Mouse (Mus musculus) heart, postnatal 0 days (tissue): ENCODE results near the gene Scfd2. TPM values are rescaled to one million over a fixed set of nuclear protein-coding genes. Genes with fewer than 3 reads are reported as not detected.

Experiments used
- ATAC-seq: fragments of 200-750 bp; cut with Nextera tagmentation; 2 replicates; pipeline ENCODE4 v1.8.0; 2017; ENCODE audit warnings: low read depth, moderate number of reproducible peaks, moderate library complexity; ENCODE audit not compliant: insufficient read depth
- DNase-seq: peaks from one replicate; pipeline ENCODE4 v3.0.0-alpha.2; 2016; ENCODE audit warnings: low spot score
- H3K27ac ChIP-seq: fragments of 300-500 bp; sonication (generic); 2 replicates; pipeline ENCODE4 v1.5.1; 2014; ENCODE audit warnings: low read depth, mild to moderate bottlenecking
- H3K27me3 ChIP-seq: fragments of 300-500 bp; sonication (generic); 2 replicates; pipeline ENCODE4 v1.6.1; 2014; ENCODE audit warnings: low read length, mixed read lengths; ENCODE audit not compliant: control insufficient read depth, insufficient read depth
- H3K36me3 ChIP-seq: fragments of 300-500 bp; sonication (generic); replicated peaks from 2 replicates; pipeline ENCODE4 v1.6.1; 2014; ENCODE audit warnings: low read length, mixed read lengths; ENCODE audit not compliant: control insufficient read depth, insufficient read depth
- H3K4me1 ChIP-seq: fragments of 300-500 bp; sonication (generic); 2 replicates; pipeline ENCODE4 v1.6.1; 2014; ENCODE audit warnings: antibody characterized with exemption; ENCODE audit not compliant: control insufficient read depth, insufficient read depth
- H3K4me2 ChIP-seq: fragments of 300-500 bp; sonication (generic); 2 replicates; pipeline ENCODE4 v1.6.1; 2014; ENCODE audit warnings: low read depth, mild to moderate bottlenecking, low read length, moderate library complexity
- H3K4me3 ChIP-seq: fragments of 300-500 bp; sonication (generic); 2 replicates; pipeline ENCODE4 v1.5.1; 2014; ENCODE audit warnings: low read depth, low read length
- H3K9ac ChIP-seq: fragments of 300-500 bp; sonication (generic); replicated peaks from 2 replicates; pipeline ENCODE4 v1.6.1; 2014; ENCODE audit warnings: low read depth, low read length, mixed read lengths
- H3K9me3 ChIP-seq: fragments of 300-500 bp; sonication (generic); replicated peaks from 2 replicates; pipeline ENCODE4 v1.6.1; 2016; ENCODE audit warnings: low read length; ENCODE audit not compliant: control insufficient read depth
- CTCF ChIP-seq: IDR thresholded peaks from 2 replicates; pipeline ENCODE4 v1.5.1; 2016; ENCODE audit warnings: antibody characterized with exemption, control low read depth, low read depth
- EP300 ChIP-seq: IDR thresholded peaks from 2 replicates; pipeline ENCODE4 v1.6.1; 2016; ENCODE audit warnings: antibody characterized with exemption, low read depth
- WGBS: fragments of 180-500 bp; shearing (Covaris S2); extraction: QIAGEN DNeasy Blood & Tissue Kit; methylation state at CpG from one replicate; pipeline ENCODE4 v1.1.7; 2014; 5-methylcytosine and 5-hydroxymethylcytosine counted together
- polyA plus RNA-seq: library from polyadenylated mRNA; unstranded; fragments of >200 nt; fragmentation: Nextera tagmentation; extraction: Ambion mirVana; gene quantifications from 2 replicates; pipeline ENCODE4 v1.2.1, GENCODE M21; 2015
- total RNA-seq: library from RNA; depleted of rRNA; stranded (reverse); fragments of >200 nt; gene quantifications from 2 replicates; pipeline ENCODE4 v1.2.3, GENCODE M21; 2014; ENCODE audit warnings: low replicate concordance

Gene Scfd2
- total and polyA plus RNA-seq, 2 experiments from 2014 or later, result 14.2 to 24.3 TPM

- no peak overlapping the region for H3K9ac ChIP-seq
- no peak for DNase-seq
- H3K4me3 ChIP-seq, result no peak overlapping the region
- no peak for ATAC-seq
- H3K36me3 ChIP-seq, result no peaks in the 10 kb centered on the region
- H3K27me3 ChIP-seq, result no peaks in the 10 kb centered on the region
- H3K4me1 ChIP-seq, result peaks cover 38% of the 10 kb centered on the region
- H3K4me2 ChIP-seq, result no peak overlapping the region
- no peaks in the 10 kb centered on the region for H3K9me3 ChIP-seq
- WGBS, result 52% methylated on average over 6 of the region's 6 CpGs
- 0 out of 2 replicates have a peak overlapping the region, but pooled peaks have one; percentile 18 for H3K27ac ChIP-seq
- no peak for TF ChIP-seq CTCF
- TF ChIP-seq EP300, result no peak
Observed at GRCm38 (mm10) chr5:74163141-74163540, 368.4 kb downstream of the Scfd2 start.

GRCm38 (mm10) chr5:74162013-74162412 is 369.5 kb downstream of the Scfd2 start:
- WGBS, result 47% methylated on average over 3 of the region's 3 CpGs

GRCm38 (mm10) chr5:74161297-74161926 is 370.1 kb downstream of the Scfd2 start:
- Histone ChIP-seq H3K9ac (no peak overlapping the region), H3K36me3 (no peaks in the 10 kb centered on the region), H3K4me3 (peak overlapping the region; percentile 3; the same call in 1 of the 2 replicates), H3K27ac (peak overlapping the region; percentile 80), H3K27me3 (no peaks in the 10 kb centered on the region), H3K9me3 (no peaks in the 10 kb centered on the region), H3K4me2 (peak overlapping the region; percentile 45), H3K4me1 (peaks cover 38% of the 10 kb centered on the region)
- DNase-seq, result peak; percentile 73
- peak; percentile 82 for TF ChIP-seq EP300
- no peak for TF ChIP-seq CTCF
- peak; percentile 91 for ATAC-seq
- 4% methylated on average over 15 of the region's 15 CpGs for WGBS

More at GRCm38 (mm10) chr5:74162013-74162412, 369.5 kb downstream of the Scfd2 start:
- no peaks in the 10 kb centered on the region for H3K9me3 ChIP-seq
- ATAC-seq (no peak), DNase-seq (no peak)
- H3K4me1 ChIP-seq, result peaks cover 38% of the 10 kb centered on the region
- H3K36me3 ChIP-seq, result no peaks in the 10 kb centered on the region
- peak overlapping the region; percentile 45 for H3K4me2 ChIP-seq
- no peak overlapping the region for H3K9ac ChIP-seq
- H3K27me3 ChIP-seq, result no peaks in the 10 kb centered on the region
- H3K27ac ChIP-seq, result peak overlapping the region; percentile 80
- TF ChIP-seq EP300, result no peak
- H3K4me3 ChIP-seq, result peak overlapping the region; percentile 3; the same call in 1 of the 2 replicates

GRCm38 (mm10) chr5:74160349-74160748 is 371.2 kb downstream of the Scfd2 start:
- H3K27ac ChIP-seq, result peak overlapping the region; percentile 80
- ATAC-seq (no peak), DNase-seq (no peak)
- H3K4me3 ChIP-seq, result no peak overlapping the region
- TF ChIP-seq CTCF, result no peak
- no peak overlapping the region for H3K4me2 ChIP-seq
- no peak overlapping the region for H3K9ac ChIP-seq
- H3K9me3 ChIP-seq, result no peaks in the 10 kb centered on the region
- H3K27me3 ChIP-seq, result no peaks in the 10 kb centered on the region
- WGBS, result 42% methylated on average over 4 of the region's 4 CpGs
- H3K4me1 ChIP-seq, result peaks cover 38% of the 10 kb centered on the region
- H3K36me3 ChIP-seq, result no peaks in the 10 kb centered on the region

- Histone ChIP-seq H3K4me1 (peaks cover 38% of the 10 kb centered on the region), H3K9ac (no peak overlapping the region), H3K4me2 (no peak overlapping the region), H3K4me3 (no peak overlapping the region), H3K27me3 (no peaks in the 10 kb centered on the region), H3K9me3 (no peaks in the 10 kb centered on the region), H3K36me3 (no peaks in the 10 kb centered on the region), H3K27ac (peak overlapping the region; percentile 80; the same call in 1 of the 2 replicates)
- ATAC-seq (peak; percentile 42), DNase-seq (peak; percentile 68)
- WGBS, result 19% methylated on average over 7 of the region's 7 CpGs
- TF ChIP-seq EP300, result no peak
- no peak for TF ChIP-seq CTCF
Observed at GRCm38 (mm10) chr5:74159906-74160305, 371.7 kb downstream of the Scfd2 start.
